Mouse (Mus musculus) ES-Bruce4 (cell line): ENCODE measurements around the gene Aldh3a2.

Experiments
- CTCF ChIP-seq: IDR thresholded peaks from one replicate; pipeline ENCODE4 v1.8.1; 2011; ENCODE audit warnings: low read depth, low read length
- POLR2A ChIP-seq: IDR thresholded peaks from one replicate; pipeline ENCODE4 v1.8.1; 2011; ENCODE audit warnings: low read length; ENCODE audit not compliant: insufficient read depth

DNA sequence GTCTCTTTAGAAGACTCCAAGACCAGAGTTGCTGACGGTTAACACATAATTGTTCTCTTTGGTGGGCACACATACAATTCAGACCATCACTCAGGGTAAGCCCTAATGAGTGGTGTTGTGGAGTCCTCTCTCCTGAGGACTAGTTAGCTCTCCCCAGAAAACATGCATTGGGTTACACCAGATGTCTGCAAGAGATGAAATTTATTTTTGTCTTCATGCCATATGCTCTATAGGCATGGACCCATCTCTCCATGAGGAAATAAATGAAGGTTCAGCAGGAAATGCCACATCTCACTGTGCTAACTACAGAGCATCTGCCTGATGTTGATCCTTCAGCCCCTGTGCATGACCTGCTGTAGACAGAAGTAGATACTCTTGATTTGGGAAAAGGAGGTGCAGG is 45.3 kb downstream of the Aldh3a2 start:
- TF ChIP-seq CTCF (no peak), POLR2A (no peak)
